Mouse (Mus musculus) limb, embryonic 15.5 days (tissue): Measurements from ENCODE around the gene Maf. TPM values are rescaled to one million over a fixed set of nuclear protein-coding genes. Genes with fewer than 3 reads are reported as not detected.

Source experiments
- ATAC-seq: fragments of 200-750 bp; cut with Nextera tagmentation; 2 replicates; pipeline ENCODE4 v1.8.0; 2017; ENCODE audit warnings: low read depth, moderate TSS enrichment; ENCODE audit not compliant: insufficient number of reproducible peaks, low FRiP score, low TSS enrichment
- H3K27ac ChIP-seq: fragments of 300-500 bp; sonication (generic); 2 replicates; pipeline ENCODE4 v1.5.1; 2015; ENCODE audit warnings: moderate library complexity, mild to moderate bottlenecking, inconsistent platforms
- H3K27me3 ChIP-seq: fragments of 300-500 bp; sonication (generic); 2 replicates; pipeline ENCODE4 v1.6.1; 2015; ENCODE audit warnings: inconsistent platforms
- H3K36me3 ChIP-seq: fragments of 300-500 bp; sonication (generic); 2 replicates; pipeline ENCODE4 v1.6.1; 2015; ENCODE audit warnings: inconsistent platforms
- H3K4me1 ChIP-seq: fragments of 300-500 bp; sonication (generic); 2 replicates; pipeline ENCODE4 v1.6.1; 2015; ENCODE audit warnings: inconsistent platforms
- H3K4me2 ChIP-seq: fragments of 300-500 bp; sonication (generic); 2 replicates; pipeline ENCODE4 v1.6.1; 2015; ENCODE audit warnings: mild to moderate bottlenecking, inconsistent platforms
- H3K4me3 ChIP-seq: fragments of 300-500 bp; sonication (generic); 2 replicates; pipeline ENCODE4 v1.5.1; 2015; ENCODE audit warnings: mild to moderate bottlenecking, inconsistent platforms
- H3K9ac ChIP-seq: fragments of 300-500 bp; sonication (generic); 2 replicates; pipeline ENCODE4 v1.6.1; 2015; ENCODE audit warnings: inconsistent platforms
- H3K9me3 ChIP-seq: fragments of 300-500 bp; sonication (generic); 2 replicates; pipeline ENCODE4 v1.6.1; 2016; ENCODE audit warnings: inconsistent platforms
- WGBS: fragments of 180-500 bp; shearing (Covaris S2); methylation state at CpG from one replicate; pipeline ENCODE4 v1.1.7; 2015; 5-methylcytosine and 5-hydroxymethylcytosine counted together
- polyA plus RNA-seq: library from polyadenylated mRNA; unstranded; fragments of >200 nt; fragmentation: Nextera tagmentation; extraction: Ambion mirVana; gene quantifications from 2 replicates; pipeline ENCODE4 v1.2.1, GENCODE M21; 2015

Maf gene
- polyA plus RNA-seq, 1 experiment from 2014 or later, result 8.3 TPM

DNA sequence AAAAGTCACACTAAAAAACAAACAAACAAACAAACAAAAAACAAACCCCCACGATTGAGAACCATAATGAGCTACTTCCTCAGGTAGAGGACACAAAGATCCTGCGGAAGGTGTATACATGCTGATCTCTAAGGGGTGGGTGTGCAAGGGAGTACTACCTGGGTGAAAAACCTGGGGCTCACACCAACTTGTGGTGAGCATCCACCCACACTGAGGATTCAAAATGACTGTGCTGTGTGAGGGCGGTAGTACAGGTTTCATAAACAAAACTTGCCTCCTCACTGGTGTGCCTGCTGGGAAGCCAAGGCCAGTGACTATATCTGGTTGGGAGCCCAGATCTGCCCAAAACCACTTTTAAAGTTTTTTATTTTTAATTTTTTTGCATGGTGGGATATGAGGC, 19.2 kb upstream of the Maf start:
- Histone ChIP-seq H3K9me3 (no peaks in the 10 kb centered on the region), H3K36me3 (no peaks in the 10 kb centered on the region), H3K4me3 (no peak overlapping the region), H3K4me1 (no peaks in the 10 kb centered on the region), H3K9ac (no peak overlapping the region), H3K4me2 (no peak overlapping the region), H3K27ac (no peak overlapping the region), H3K27me3 (no peaks in the 10 kb centered on the region)
- WGBS, result 85% methylated on average over 3 of the region's 3 CpGs
- no peak for ATAC-seq

GRCm38 (mm10) chr8:115726231-115726630, 18.6 kb upstream of the Maf start:
- H3K27me3 ChIP-seq, result no peaks in the 10 kb centered on the region
- H3K36me3 ChIP-seq, result no peaks in the 10 kb centered on the region
- no peak overlapping the region for H3K9ac ChIP-seq
- no peak overlapping the region for H3K27ac ChIP-seq
- no peak overlapping the region for H3K4me3 ChIP-seq
- ATAC-seq, result no peak
- no peaks in the 10 kb centered on the region for H3K4me1 ChIP-seq
- no peak overlapping the region for H3K4me2 ChIP-seq
- no peaks in the 10 kb centered on the region for H3K9me3 ChIP-seq
- 54% methylated on average over 4 of the region's 4 CpGs for WGBS

DNA sequence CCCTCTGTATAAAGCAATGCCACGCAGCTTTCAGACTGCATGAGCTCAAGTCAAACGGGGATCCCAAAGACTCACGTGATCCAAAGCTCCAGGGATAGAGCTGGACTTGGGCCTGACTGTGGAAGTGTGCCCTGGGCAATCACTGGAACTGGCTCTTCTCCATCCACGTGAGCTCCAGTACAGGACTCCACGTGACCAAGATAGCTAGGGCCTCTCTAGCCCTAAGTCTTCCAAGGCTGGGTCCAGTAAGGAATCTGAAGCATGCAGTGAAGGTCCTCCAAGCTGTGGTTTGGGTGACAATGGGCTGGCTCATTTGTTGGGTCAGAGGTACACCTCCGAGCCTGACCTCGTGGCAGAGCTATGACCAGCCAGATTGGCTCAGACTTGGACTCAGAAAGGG, 11.5 kb upstream of the Maf start:
- Histone ChIP-seq H3K9me3 (no peaks in the 10 kb centered on the region), H3K4me3 (no peak overlapping the region), H3K4me1 (no peaks in the 10 kb centered on the region; the same call in 1 of the 2 replicates), H3K9ac (no peak overlapping the region), H3K36me3 (no peaks in the 10 kb centered on the region), H3K27ac (no peak overlapping the region), H3K27me3 (peaks cover 12% of the 10 kb centered on the region; the same call in 1 of the 2 replicates), H3K4me2 (no peak overlapping the region)
- ATAC-seq, result no peak
- 73% methylated on average over 7 of the region's 7 CpGs for WGBS

- 88% methylated on average over 6 of the region's 6 CpGs for WGBS
- H3K27me3 ChIP-seq, result peaks cover 12% of the 10 kb centered on the region; the same call in 1 of the 2 replicates
- no peak overlapping the region for H3K9ac ChIP-seq
- H3K36me3 ChIP-seq, result no peaks in the 10 kb centered on the region
- no peak overlapping the region for H3K27ac ChIP-seq
- H3K4me3 ChIP-seq, result no peak overlapping the region
- no peaks in the 10 kb centered on the region; the same call in 1 of the 2 replicates for H3K4me1 ChIP-seq
- ATAC-seq, result no peak
- H3K9me3 ChIP-seq, result no peaks in the 10 kb centered on the region
- no peak overlapping the region for H3K4me2 ChIP-seq
Measured at GRCm38 (mm10) chr8:115718621-115719020, 11.0 kb upstream of the Maf start.

GRCm38 (mm10) chr8:115715262-115715661, 7.7 kb upstream of the Maf start:
- peaks cover 31% of the 10 kb centered on the region for H3K27me3 ChIP-seq
- H3K4me2 ChIP-seq, result no peak overlapping the region
- no peak for ATAC-seq
- H3K4me1 ChIP-seq, result no peaks in the 10 kb centered on the region; the same call in 1 of the 2 replicates
- no peaks in the 10 kb centered on the region for H3K9me3 ChIP-seq
- H3K36me3 ChIP-seq, result no peaks in the 10 kb centered on the region
- H3K27ac ChIP-seq, result no peak overlapping the region
- H3K4me3 ChIP-seq, result no peak overlapping the region
- no peak overlapping the region for H3K9ac ChIP-seq
- WGBS, result 78% methylated on average over 4 of the region's 4 CpGs

- no peak for ATAC-seq
- Histone ChIP-seq H3K27me3 (peaks cover 38% of the 10 kb centered on the region), H3K27ac (no peak overlapping the region), H3K9me3 (no peaks in the 10 kb centered on the region), H3K4me3 (no peak overlapping the region), H3K4me1 (peaks cover 17% of the 10 kb centered on the region), H3K9ac (no peak overlapping the region), H3K4me2 (no peak overlapping the region), H3K36me3 (no peaks in the 10 kb centered on the region)
- WGBS, result 54% methylated on average over 11 of the region's 11 CpGs
Measured at GRCm38 (mm10) chr8:115711106-115711505, 3.5 kb upstream of the Maf start.

- no peaks in the 10 kb centered on the region for H3K9me3 ChIP-seq
- peaks cover 22% of the 10 kb centered on the region for H3K4me1 ChIP-seq
- no peak overlapping the region for H3K9ac ChIP-seq
- WGBS, result 63% methylated on average over 8 of the region's 8 CpGs
- H3K36me3 ChIP-seq, result no peaks in the 10 kb centered on the region
- H3K27me3 ChIP-seq, result peaks cover 33% of the 10 kb centered on the region
- ATAC-seq, result no peak
- H3K27ac ChIP-seq, result no peak overlapping the region
- no peak overlapping the region for H3K4me3 ChIP-seq
- no peak overlapping the region for H3K4me2 ChIP-seq
Measured at GRCm38 (mm10) chr8:115709931-115710330, 2.3 kb upstream of the Maf start.

- Histone ChIP-seq H3K4me3 (peak overlapping the region; percentile 60), H3K27me3 (peaks cover 30% of the 10 kb centered on the region), H3K4me1 (peaks cover 22% of the 10 kb centered on the region), H3K27ac (no peak overlapping the region), H3K9me3 (no peaks in the 10 kb centered on the region), H3K4me2 (peak overlapping the region; percentile 84), H3K9ac (no peak overlapping the region), H3K36me3 (no peaks in the 10 kb centered on the region)
- WGBS, result under 1% methylated on average over 19 of the region's 19 CpGs
- ATAC-seq, result no peak
Measured at GRCm38 (mm10) chr8:115708936-115709780, 1.6 kb upstream of the Maf start.

DNA sequence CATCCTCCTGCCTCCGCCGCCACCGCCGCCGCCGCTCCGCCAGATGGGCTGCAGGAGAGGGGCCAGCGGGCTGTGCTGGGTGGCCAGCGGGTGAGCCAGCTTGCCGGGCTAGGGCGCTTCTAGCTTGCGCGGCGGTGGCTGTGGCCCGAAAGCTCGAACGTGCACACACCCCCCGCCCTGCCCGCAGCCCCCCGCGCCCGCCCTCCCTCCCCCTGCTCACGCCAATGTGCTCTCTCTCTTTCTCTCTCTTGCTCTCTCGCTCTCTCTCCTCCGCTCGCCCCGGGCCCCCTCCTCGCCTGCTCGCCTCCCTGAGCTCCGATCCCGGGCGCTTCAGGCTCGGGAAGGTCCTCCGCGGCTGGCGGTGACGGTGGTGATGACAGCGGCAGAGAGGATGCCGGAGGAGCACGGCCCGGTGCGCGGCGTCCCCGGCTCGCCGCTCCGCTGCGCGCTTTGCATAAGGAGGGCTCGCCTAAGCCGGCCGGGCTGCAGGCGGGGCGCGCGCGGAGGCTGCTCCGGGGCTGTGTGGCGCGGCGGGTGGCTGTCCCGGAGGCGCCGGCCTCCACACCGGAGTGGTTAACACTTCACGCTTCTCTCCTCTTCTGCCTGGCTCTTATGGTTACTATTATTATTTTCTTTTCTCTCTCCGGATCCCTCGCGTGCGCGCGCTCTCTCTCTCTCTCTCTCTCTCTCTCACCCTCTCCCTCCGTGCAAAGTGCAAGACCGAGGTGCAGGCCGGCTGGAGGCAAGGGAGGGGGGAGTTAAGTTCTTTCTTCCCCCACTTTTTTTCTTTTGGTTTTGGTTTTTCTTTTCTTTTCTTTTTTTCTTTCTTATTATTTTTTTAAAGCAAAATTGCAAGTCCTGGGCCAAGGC, 498 bp downstream of the Maf start:
- Histone ChIP-seq H3K9me3 (no peaks in the 10 kb centered on the region), H3K4me2 (peak overlapping the region; percentile 84), H3K36me3 (no peaks in the 10 kb centered on the region), H3K27ac (peak overlapping the region; percentile 92), H3K27me3 (peaks cover 18% of the 10 kb centered on the region), H3K4me1 (peaks cover 22% of the 10 kb centered on the region), H3K4me3 (peak overlapping the region; percentile 60), H3K9ac (peak overlapping the region; percentile 53)
- WGBS, result 0% methylated on average over 62 of the region's 76 CpGs
- peak; percentile 78 for ATAC-seq

- peak overlapping the region; percentile 84 for H3K4me2 ChIP-seq
- H3K4me3 ChIP-seq, result peak overlapping the region; percentile 60
- no peaks in the 10 kb centered on the region for H3K36me3 ChIP-seq
- peak overlapping the region; percentile 53 for H3K9ac ChIP-seq
- ATAC-seq, result no peak
- under 1% methylated on average over 35 of the region's 39 CpGs for WGBS
- H3K4me1 ChIP-seq, result peaks cover 22% of the 10 kb centered on the region
- H3K27me3 ChIP-seq, result peaks cover 14% of the 10 kb centered on the region
- H3K27ac ChIP-seq, result peak overlapping the region; percentile 92
- no peaks in the 10 kb centered on the region for H3K9me3 ChIP-seq
Measured at GRCm38 (mm10) chr8:115706411-115706860, 1.2 kb downstream of the Maf start.

GRCm38 (mm10) chr8:115705591-115706110, 1.9 kb downstream of the Maf start:
- no peaks in the 10 kb centered on the region for H3K36me3 ChIP-seq
- H3K4me3 ChIP-seq, result peak overlapping the region; percentile 60
- H3K4me1 ChIP-seq, result peaks cover 22% of the 10 kb centered on the region
- peak overlapping the region; percentile 53 for H3K9ac ChIP-seq
- peak overlapping the region; percentile 84 for H3K4me2 ChIP-seq
- H3K27ac ChIP-seq, result peak overlapping the region; percentile 92
- WGBS, result under 1% methylated on average over 35 of the region's 36 CpGs
- ATAC-seq, result no peak
- peaks cover 14% of the 10 kb centered on the region for H3K27me3 ChIP-seq
- no peaks in the 10 kb centered on the region for H3K9me3 ChIP-seq
